Mouse (Mus musculus) C2C12 (cell line): Measurements from ENCODE around the gene Slc39a5. TPM values are rescaled to one million over a fixed set of nuclear protein-coding genes. Genes with fewer than 3 reads are reported as not detected.

Experiments
- H3K27me3 ChIP-seq: one replicate; pipeline ENCODE4 v1.6.1; 2011; ENCODE audit not compliant: control insufficient read depth, insufficient read depth, insufficient read length
- H3K36me3 ChIP-seq: one replicate; pipeline ENCODE4 v1.6.1; 2011; ENCODE audit not compliant: control insufficient read depth, insufficient read depth
- H3K4me3 ChIP-seq: one replicate; pipeline ENCODE4 v1.5.1; 2011; ENCODE audit warnings: mild to moderate bottlenecking, control low read depth; ENCODE audit not compliant: poor library complexity, insufficient read depth, severe bottlenecking
- H3K79me2 ChIP-seq: one replicate; pipeline ENCODE4 v1.6.1; 2011; ENCODE audit not compliant: control insufficient read depth, insufficient read depth
- H3K79me3 ChIP-seq: one replicate; pipeline ENCODE4 v1.6.1; 2011; ENCODE audit warnings: low read depth, control low read depth
- H3ac ChIP-seq: one replicate; pipeline ENCODE3; 2011; ENCODE audit warnings: low read depth; ENCODE audit not compliant: control insufficient read depth, insufficient read length
- CEBPB ChIP-seq: IDR thresholded peaks from one replicate; pipeline ENCODE4 v1.6.1; 2011; ENCODE audit warnings: low read depth, mild to moderate bottlenecking, control low read depth, moderate library complexity
- CTCF ChIP-seq: IDR thresholded peaks from one replicate; pipeline ENCODE4 v1.5.1; 2011; ENCODE audit not compliant: control insufficient read depth, insufficient read depth, insufficient read length
- FOSL1 ChIP-seq: IDR thresholded peaks from one replicate; pipeline ENCODE4 v1.8.0; 2011; ENCODE audit warnings: mild to moderate bottlenecking, low read length; ENCODE audit not compliant: poor library complexity, insufficient read depth, severe bottlenecking
- MAX ChIP-seq: IDR thresholded peaks from one replicate; pipeline ENCODE4 v1.6.1; 2011; ENCODE audit warnings: mild to moderate bottlenecking, control low read depth
- MYOD1 ChIP-seq: IDR thresholded peaks from one replicate; pipeline ENCODE4 v1.6.1; 2011; ENCODE audit warnings: low read depth; ENCODE audit not compliant: control insufficient read depth, insufficient read length
- MYOG ChIP-seq: IDR thresholded peaks from one replicate; pipeline ENCODE4 v1.6.1; 2011; ENCODE audit not compliant: control insufficient read depth, insufficient read length; ENCODE audit errors: extremely low read depth
- USF1 ChIP-seq: IDR thresholded peaks from one replicate; pipeline ENCODE4 v1.6.1; 2011; ENCODE audit warnings: low read depth, mild to moderate bottlenecking, control low read depth, moderate library complexity
- polyA plus RNA-seq: library from polyadenylated mRNA; unstranded; fragments of >200 nt; fragmentation: generic; extraction: Trizol; gene quantifications from one replicate; pipeline ENCODE4 v1.2.1, GENCODE M21; 2012; ENCODE audit warnings: missing spikeins

Slc39a5 gene
- polyA plus RNA-seq, 1 experiment = not detected

- Histone ChIP-seq H3K79me2 (no peaks in the 10 kb centered on the region), H3K4me3 (peak within 1 kb of the TSS; percentile 42), H3K27me3 (no peaks in the 10 kb centered on the region), H3K36me3 (peaks cover 19% of the 10 kb centered on the region), H3K79me3 (no peaks in the 10 kb centered on the region), H3ac (peak within 1 kb of the TSS; percentile 83)
- TF ChIP-seq USF1 = peak; percentile 14
- TF ChIP-seq MAX = peak; percentile 76
- TF ChIP-seq CEBPB = no peak
- TF ChIP-seq FOSL1 = no peak
These were observed 32.4 kb downstream of the Slc39a5 start, which contains the start of gene Coq10a for GRCm38 (mm10) chr10:128368402-128369217. Gene Coq10a (minus strand): TSS chr10:128368997.

- no peaks in the 10 kb centered on the region for H3K27me3 ChIP-seq
- peak overlapping the region; percentile 42 for H3K4me3 ChIP-seq
- H3ac ChIP-seq = peak overlapping the region; percentile 83
- no peaks in the 10 kb centered on the region for H3K79me3 ChIP-seq
- peaks cover 25% of the 10 kb centered on the region for H3K36me3 ChIP-seq
- TF ChIP-seq CTCF (no peak), CEBPB (no peak), MYOD1 (no peak), FOSL1 (no peak), MAX (no peak), USF1 (no peak), MYOG (no peak)
- no peaks in the 10 kb centered on the region for H3K79me2 ChIP-seq
These were observed 33.1 kb downstream of the Slc39a5 start for GRCm38 (mm10) chr10:128367899-128368401.

GRCm38 (mm10) chr10:128362568-128362967 is 38.5 kb downstream of the Slc39a5 start:
- H3K79me3 ChIP-seq = no peaks in the 10 kb centered on the region
- no peak overlapping the region for H3ac ChIP-seq
- H3K79me2 ChIP-seq = no peaks in the 10 kb centered on the region
- H3K4me3 ChIP-seq = no peak overlapping the region
- peaks cover 75% of the 10 kb centered on the region for H3K36me3 ChIP-seq
- TF ChIP-seq USF1 (no peak), CTCF (peak; percentile 16)
- H3K27me3 ChIP-seq = no peaks in the 10 kb centered on the region

- no peak overlapping the region for H3K4me3 ChIP-seq
- H3K36me3 ChIP-seq = peaks cover 81% of the 10 kb centered on the region
- H3K27me3 ChIP-seq = no peaks in the 10 kb centered on the region
- no peaks in the 10 kb centered on the region for H3K79me2 ChIP-seq
- H3ac ChIP-seq = no peak overlapping the region
- H3K79me3 ChIP-seq = no peaks in the 10 kb centered on the region
- TF ChIP-seq CTCF (no peak), USF1 (no peak), FOSL1 (no peak), MYOG (no peak), CEBPB (no peak), MYOD1 (no peak), MAX (no peak)
These were observed 39.2 kb downstream of the Slc39a5 start for GRCm38 (mm10) chr10:128361836-128362235.

GRCm38 (mm10) chr10:128359226-128359625 is 41.8 kb downstream of the Slc39a5 start:
- TF ChIP-seq MAX (no peak), MYOG (no peak), MYOD1 (no peak), CEBPB (no peak)
- Histone ChIP-seq H3K27me3 (no peaks in the 10 kb centered on the region), H3K79me2 (no peaks in the 10 kb centered on the region), H3ac (no peak overlapping the region), H3K36me3 (peaks cover 93% of the 10 kb centered on the region), H3K4me3 (no peak overlapping the region), H3K79me3 (peaks cover 2% of the 10 kb centered on the region)

GRCm38 (mm10) chr10:128358796-128359195 is 42.2 kb downstream of the Slc39a5 start:
- Histone ChIP-seq H3K36me3 (peaks cover 93% of the 10 kb centered on the region), H3K27me3 (no peaks in the 10 kb centered on the region), H3K4me3 (no peak overlapping the region), H3ac (no peak overlapping the region), H3K79me3 (peaks cover 2% of the 10 kb centered on the region), H3K79me2 (no peaks in the 10 kb centered on the region)
- no peak for TF ChIP-seq FOSL1
- TF ChIP-seq MYOD1 = no peak
